Mouse (Mus musculus) ES-Bruce4 (cell line): ENCODE measurements around the gene Rab3a. TPM values are rescaled to one million over a fixed set of nuclear protein-coding genes. Genes with fewer than 3 reads are reported as not detected.
A peak's percentile ranks its signal among the peaks of the same experiment; 100 is the strongest.

Source experiments
- H3K27ac ChIP-seq: 2 replicates; pipeline ENCODE4 v1.5.1; 2012; ENCODE audit warnings: low read length, inconsistent platforms; ENCODE audit not compliant: insufficient read depth
- H3K27me3 ChIP-seq: 2 replicates; pipeline ENCODE4 v1.6.1; 2012; ENCODE audit warnings: mild to moderate bottlenecking, low read length, inconsistent platforms; ENCODE audit not compliant: control insufficient read depth, poor library complexity, insufficient read depth, severe bottlenecking
- H3K36me3 ChIP-seq: 2 replicates; pipeline ENCODE4 v1.6.1; 2012; ENCODE audit warnings: inconsistent platforms, mild to moderate bottlenecking, low read length, moderate library complexity; ENCODE audit not compliant: control insufficient read depth, poor library complexity, insufficient read depth, severe bottlenecking
- H3K4me1 ChIP-seq: one replicate; pipeline ENCODE4 v1.8.1; 2011; ENCODE audit warnings: low read length; ENCODE audit not compliant: control insufficient read depth, insufficient read depth
- H3K4me3 ChIP-seq: 2 replicates; pipeline ENCODE4 v1.5.1; 2011; ENCODE audit warnings: low read depth, mild to moderate bottlenecking, low read length
- H3K9ac ChIP-seq: 2 replicates; pipeline ENCODE4 v1.6.1; 2012; ENCODE audit warnings: low read depth, mild to moderate bottlenecking, inconsistent platforms; ENCODE audit not compliant: poor library complexity, severe bottlenecking
- H3K9me3 ChIP-seq: replicated peaks from 2 replicates; pipeline ENCODE4 v1.6.1; 2012; ENCODE audit warnings: mild to moderate bottlenecking, low read length, inconsistent platforms; ENCODE audit not compliant: control insufficient read depth, poor library complexity, insufficient read depth, severe bottlenecking
- CTCF ChIP-seq: IDR thresholded peaks from one replicate; pipeline ENCODE4 v1.8.1; 2011; ENCODE audit warnings: low read depth, low read length
- EP300 ChIP-seq: IDR thresholded peaks from 2 replicates; pipeline ENCODE4 v1.6.1; 2011; ENCODE audit warnings: low read depth, low read length; ENCODE audit not compliant: insufficient read depth
- POLR2A ChIP-seq: IDR thresholded peaks from one replicate; pipeline ENCODE4 v1.8.1; 2011; ENCODE audit warnings: low read length; ENCODE audit not compliant: insufficient read depth
- polyA plus RNA-seq: library from polyadenylated mRNA; stranded (reverse); fragments of >200 nt; gene quantifications from 2 replicates; pipeline ENCODE4 v1.2.4, GENCODE M21; 2011; ENCODE audit warnings: low read depth; ENCODE audit not compliant: missing spikeins, insufficient read depth, insufficient read length

The Rab3a gene
- polyA plus RNA-seq, 1 experiment, result 6.3 TPM

- H3K27ac ChIP-seq, result no peak overlapping the region
- no peaks in the 10 kb centered on the region for H3K27me3 ChIP-seq
- H3K4me1 ChIP-seq, result peaks cover 5% of the 10 kb centered on the region
- TF ChIP-seq CTCF (no peak), EP300 (no peak), POLR2A (no peak)
- peaks cover 4% of the 10 kb centered on the region; the same call in 1 of the 2 replicates for H3K36me3 ChIP-seq
- no peaks in the 10 kb centered on the region for H3K9me3 ChIP-seq
- peak overlapping the region; percentile 15 for H3K9ac ChIP-seq
- H3K4me3 ChIP-seq, result peak overlapping the region; percentile 68
These were observed 587 bp downstream of the Rab3a start for GRCm38 (mm10) chr8:70754871-70755660.

DNA sequence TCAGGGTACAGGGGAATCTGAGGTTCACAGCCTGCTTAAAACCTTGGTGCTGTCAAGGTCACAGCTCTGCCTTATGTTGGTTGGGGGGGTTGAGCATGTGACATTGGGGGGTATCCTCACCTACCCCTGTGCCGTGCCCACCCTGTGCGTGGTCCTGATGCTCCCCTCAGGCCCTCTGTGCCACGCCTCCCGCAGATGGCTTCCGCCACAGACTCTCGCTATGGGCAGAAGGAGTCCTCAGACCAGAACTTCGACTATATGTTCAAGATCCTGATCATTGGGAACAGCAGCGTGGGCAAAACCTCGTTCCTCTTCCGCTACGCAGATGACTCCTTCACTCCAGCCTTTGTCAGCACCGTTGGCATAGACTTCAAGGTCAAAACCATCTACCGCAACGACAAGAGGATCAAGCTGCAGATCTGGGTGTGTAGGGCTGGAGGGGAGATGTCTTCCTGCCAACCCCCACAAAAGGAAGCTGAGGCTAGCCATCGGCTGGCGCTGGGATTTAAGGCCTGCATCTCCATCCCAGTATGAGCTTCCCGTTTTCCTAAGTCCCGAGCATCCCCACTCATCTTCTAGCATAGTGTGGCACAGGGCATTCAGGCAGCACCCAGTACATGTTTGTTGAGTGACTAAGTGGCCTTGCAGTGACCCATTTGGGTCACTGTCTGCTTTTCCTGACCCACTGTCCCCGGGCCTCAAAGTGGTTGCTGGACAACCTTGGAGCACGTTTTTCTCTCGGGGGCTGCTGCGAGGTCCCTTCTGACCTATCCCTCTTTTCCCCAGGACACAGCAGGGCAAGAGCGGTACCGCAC, 1.4 kb downstream of the Rab3a start:
- peaks cover 5% of the 10 kb centered on the region for H3K4me1 ChIP-seq
- no peaks in the 10 kb centered on the region for H3K27me3 ChIP-seq
- H3K9me3 ChIP-seq, result no peaks in the 10 kb centered on the region
- H3K36me3 ChIP-seq, result peaks cover 4% of the 10 kb centered on the region; the same call in 1 of the 2 replicates
- H3K27ac ChIP-seq, result no peak overlapping the region
- no peak overlapping the region for H3K9ac ChIP-seq
- H3K4me3 ChIP-seq, result no peak overlapping the region
- TF ChIP-seq EP300 (no peak), CTCF (no peak), POLR2A (no peak)

DNA sequence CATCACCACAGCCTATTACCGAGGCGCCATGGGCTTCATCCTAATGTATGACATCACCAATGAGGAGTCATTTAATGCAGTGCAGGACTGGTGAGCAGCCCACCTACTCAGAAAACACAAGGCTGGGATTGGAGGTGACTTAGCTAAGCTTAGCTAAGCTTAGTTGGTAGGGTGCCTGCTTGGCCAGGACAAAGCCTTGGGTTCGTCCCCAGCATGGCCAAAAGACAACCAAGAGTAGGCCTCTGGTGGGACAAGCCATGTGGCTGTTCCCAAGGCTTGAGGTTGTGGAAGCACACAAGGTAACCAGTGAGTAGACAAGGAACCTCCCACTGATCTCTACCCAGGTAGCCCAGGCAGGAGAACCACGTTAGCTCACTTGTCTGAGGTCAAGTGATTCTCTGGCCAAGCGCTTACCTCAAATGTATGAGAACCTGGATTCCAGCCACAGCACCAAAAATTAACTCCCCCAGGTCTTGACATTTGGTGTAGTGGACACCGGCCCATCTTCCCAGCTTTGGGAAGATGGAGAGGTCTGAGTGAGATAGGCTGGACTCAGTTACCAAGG, 2.1 kb downstream of the Rab3a start:
- Histone ChIP-seq H3K9me3 (no peaks in the 10 kb centered on the region), H3K27ac (no peak overlapping the region), H3K36me3 (peaks cover 4% of the 10 kb centered on the region; the same call in 1 of the 2 replicates), H3K9ac (no peak overlapping the region), H3K27me3 (no peaks in the 10 kb centered on the region), H3K4me1 (peaks cover 5% of the 10 kb centered on the region), H3K4me3 (no peak overlapping the region)
- TF ChIP-seq EP300, result no peak
- no peak for TF ChIP-seq CTCF
- no peak for TF ChIP-seq POLR2A

- Histone ChIP-seq H3K9me3 (no peaks in the 10 kb centered on the region), H3K4me3 (no peak overlapping the region), H3K9ac (no peak overlapping the region), H3K4me1 (peaks cover 5% of the 10 kb centered on the region), H3K36me3 (peaks cover 6% of the 10 kb centered on the region), H3K27ac (no peak overlapping the region), H3K27me3 (no peaks in the 10 kb centered on the region)
- TF ChIP-seq CTCF (peak; percentile 80), EP300 (no peak), POLR2A (no peak)
These were observed 3.2 kb downstream of the Rab3a start for GRCm38 (mm10) chr8:70757523-70758307.

GRCm38 (mm10) chr8:70758308-70758615, 3.8 kb downstream of the Rab3a start:
- H3K27me3 ChIP-seq, result no peaks in the 10 kb centered on the region
- no peak overlapping the region for H3K9ac ChIP-seq
- no peaks in the 10 kb centered on the region for H3K9me3 ChIP-seq
- H3K4me1 ChIP-seq, result peaks cover 5% of the 10 kb centered on the region
- no peak overlapping the region for H3K27ac ChIP-seq
- no peak overlapping the region for H3K4me3 ChIP-seq
- TF ChIP-seq POLR2A (no peak), CTCF (no peak), EP300 (no peak)
- peaks cover 10% of the 10 kb centered on the region for H3K36me3 ChIP-seq
